Mouse (Mus musculus) heart, embryonic 16.5 days (tissue): ENCODE measurements around the gene Cubn. TPM values are rescaled to one million over a fixed set of nuclear protein-coding genes. Genes with fewer than 3 reads are reported as not detected.

Experiments
- ATAC-seq: fragments of 200-750 bp; cut with Nextera tagmentation; replicated peaks from 2 replicates; pipeline ENCODE4 v1.8.0; 2017; ENCODE audit warnings: moderate number of reproducible peaks; ENCODE audit not compliant: insufficient read depth, low FRiP score; ENCODE audit errors: extremely low read depth
- H3K27ac ChIP-seq: fragments of 300-500 bp; sonication (generic); 2 replicates; pipeline ENCODE4 v1.5.1; 2014; ENCODE audit warnings: mild to moderate bottlenecking, low read length, control low read depth, moderate library complexity
- H3K27me3 ChIP-seq: fragments of 300-500 bp; sonication (generic); 2 replicates; pipeline ENCODE4 v1.6.1; 2014; ENCODE audit warnings: low read length, mixed read lengths; ENCODE audit not compliant: control insufficient read depth, insufficient read depth
- H3K36me3 ChIP-seq: fragments of 300-500 bp; sonication (generic); 2 replicates; pipeline ENCODE4 v1.6.1; 2014; ENCODE audit not compliant: control insufficient read depth, insufficient read depth
- H3K4me1 ChIP-seq: fragments of 300-500 bp; sonication (generic); 2 replicates; pipeline ENCODE4 v1.6.1; 2014; ENCODE audit warnings: low read length, mixed read lengths; ENCODE audit not compliant: control insufficient read depth, insufficient read depth
- H3K4me2 ChIP-seq: fragments of 300-500 bp; sonication (generic); 2 replicates; pipeline ENCODE4 v1.6.1; 2014; ENCODE audit warnings: low read depth, mild to moderate bottlenecking, control low read depth, low read length
- H3K4me3 ChIP-seq: fragments of 300-500 bp; sonication (generic); 2 replicates; pipeline ENCODE4 v1.5.1; 2014; ENCODE audit warnings: mild to moderate bottlenecking, control low read depth, low read length
- H3K9ac ChIP-seq: fragments of 300-500 bp; sonication (generic); 2 replicates; pipeline ENCODE4 v1.6.1; 2014; ENCODE audit warnings: low read length, control low read depth
- H3K9me3 ChIP-seq: fragments of 300-500 bp; sonication (generic); replicated peaks from 2 replicates; pipeline ENCODE4 v1.6.1; 2016; ENCODE audit warnings: low read length; ENCODE audit not compliant: control insufficient read depth
- WGBS: fragments of 180-500 bp; shearing (Covaris S2); extraction: QIAGEN DNeasy Blood & Tissue Kit; methylation state at CpG from one replicate; pipeline ENCODE4 v1.1.7; 2014; 5-methylcytosine and 5-hydroxymethylcytosine counted together
- polyA plus RNA-seq: library from polyadenylated mRNA; unstranded; fragments of >200 nt; fragmentation: Nextera tagmentation; extraction: Ambion mirVana; gene quantifications from 2 replicates; pipeline ENCODE4 v1.2.1, GENCODE M21; 2015

Gene Cubn
- polyA plus RNA-seq, 1 experiment from 2014 or later: 0.28 TPM

DNA sequence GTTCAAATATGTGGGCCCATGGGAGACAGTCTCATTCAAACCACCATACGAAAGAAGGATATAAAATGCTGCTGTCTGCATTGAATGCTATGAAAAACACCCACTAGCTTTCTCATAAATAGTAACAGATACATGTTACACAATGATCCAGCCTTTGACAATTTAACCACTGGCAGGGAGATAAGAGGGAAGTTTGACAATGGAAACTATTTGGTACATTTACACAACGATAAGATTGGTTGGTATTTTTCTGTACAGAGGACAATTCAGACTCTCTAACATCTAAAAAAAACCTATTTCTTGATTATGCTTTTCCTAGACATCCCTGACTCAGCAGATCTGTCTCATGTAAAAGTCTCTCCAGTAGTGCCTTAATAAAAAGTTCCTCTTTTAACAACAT lies 4.5 kb upstream of the Cubn start:
- Histone ChIP-seq H3K27me3 (no peaks in the 10 kb centered on the region), H3K27ac (no peak overlapping the region), H3K4me1 (no peaks in the 10 kb centered on the region), H3K4me3 (no peak overlapping the region), H3K9me3 (no peaks in the 10 kb centered on the region), H3K36me3 (no peaks in the 10 kb centered on the region), H3K9ac (no peak overlapping the region), H3K4me2 (no peak overlapping the region)
- 27% methylated on average over 2 of the region's 2 CpGs for WGBS
- ATAC-seq: no peak

DNA sequence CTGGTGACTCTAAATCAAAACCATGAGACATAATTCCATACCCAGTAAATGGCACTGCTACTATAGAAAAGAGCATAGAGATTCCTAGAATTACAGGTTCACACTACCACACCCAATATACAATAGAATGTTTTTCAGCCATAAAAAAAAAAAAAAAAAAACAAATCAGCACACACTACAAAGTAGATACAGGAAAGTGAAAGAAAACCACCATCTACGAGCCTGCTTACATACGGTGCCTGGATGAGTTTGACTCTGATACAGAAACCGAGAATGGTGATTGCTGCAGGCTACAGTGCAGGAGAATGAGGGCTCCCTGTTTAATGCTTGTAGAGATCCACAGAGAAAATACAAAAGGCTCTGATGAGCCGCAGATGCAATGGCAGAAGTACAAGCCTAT lies 1.3 kb upstream of the Cubn start:
- no peaks in the 10 kb centered on the region for H3K9me3 ChIP-seq
- H3K4me2 ChIP-seq: no peak overlapping the region
- 74% methylated on average over 4 of the region's 4 CpGs for WGBS
- no peak overlapping the region for H3K4me3 ChIP-seq
- H3K36me3 ChIP-seq: no peaks in the 10 kb centered on the region
- no peaks in the 10 kb centered on the region for H3K27me3 ChIP-seq
- no peak overlapping the region for H3K27ac ChIP-seq
- H3K9ac ChIP-seq: no peak overlapping the region
- ATAC-seq: no peak
- H3K4me1 ChIP-seq: no peaks in the 10 kb centered on the region

DNA sequence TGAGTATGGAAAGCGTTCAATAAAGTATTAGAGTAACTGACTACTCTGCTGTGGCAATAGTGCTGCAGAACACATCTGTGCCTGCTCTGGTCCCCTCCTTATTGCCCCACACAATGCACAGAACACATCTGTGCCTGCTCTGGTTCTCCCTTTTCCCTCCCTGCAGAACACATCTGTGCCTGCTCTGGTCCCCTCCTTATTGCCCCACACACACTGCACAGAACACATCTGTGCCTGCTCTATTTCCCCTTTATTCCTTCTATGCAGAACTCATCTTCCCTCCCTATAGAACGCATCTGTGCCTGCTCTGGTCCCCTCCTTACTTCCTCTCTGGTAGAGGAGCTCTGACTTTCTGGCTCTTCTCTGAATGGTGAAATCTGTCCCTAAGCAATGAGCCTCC lies 1.1 kb downstream of the Cubn start:
- WGBS: 75% methylated on average over 2 of the region's 2 CpGs
- no peaks in the 10 kb centered on the region for H3K27me3 ChIP-seq
- no peak overlapping the region for H3K4me2 ChIP-seq
- H3K4me1 ChIP-seq: no peaks in the 10 kb centered on the region
- no peak overlapping the region for H3K4me3 ChIP-seq
- no peak overlapping the region for H3K27ac ChIP-seq
- H3K9ac ChIP-seq: no peak overlapping the region
- no peak for ATAC-seq
- H3K9me3 ChIP-seq: no peaks in the 10 kb centered on the region
- no peaks in the 10 kb centered on the region for H3K36me3 ChIP-seq

DNA sequence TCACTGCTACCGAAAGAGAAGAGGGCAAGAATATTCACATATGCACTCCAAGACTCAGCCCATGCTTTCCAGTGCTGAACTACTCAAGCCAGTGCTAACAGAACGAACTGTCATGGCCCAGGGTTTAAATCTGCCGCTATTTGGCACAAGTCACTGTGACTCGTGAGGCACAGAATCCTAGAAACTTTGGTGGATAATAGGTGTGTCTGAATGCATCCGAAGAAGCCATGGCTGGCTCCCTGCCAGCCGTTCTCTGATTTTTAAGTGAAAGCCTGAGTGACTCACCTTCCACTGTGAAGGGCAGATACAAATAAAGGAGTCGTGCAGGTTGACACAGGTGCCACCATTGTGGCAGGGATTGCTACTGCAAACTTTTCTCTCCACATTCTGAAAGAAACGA lies 5.1 kb downstream of the Cubn start:
- no peak overlapping the region for H3K4me2 ChIP-seq
- ATAC-seq: no peak
- H3K9ac ChIP-seq: no peak overlapping the region
- H3K27ac ChIP-seq: no peak overlapping the region
- no peaks in the 10 kb centered on the region for H3K36me3 ChIP-seq
- no peak overlapping the region for H3K4me3 ChIP-seq
- no peaks in the 10 kb centered on the region for H3K9me3 ChIP-seq
- H3K27me3 ChIP-seq: no peaks in the 10 kb centered on the region
- WGBS: 70% methylated on average over 8 of the region's 8 CpGs
- peaks cover 4% of the 10 kb centered on the region for H3K4me1 ChIP-seq

DNA sequence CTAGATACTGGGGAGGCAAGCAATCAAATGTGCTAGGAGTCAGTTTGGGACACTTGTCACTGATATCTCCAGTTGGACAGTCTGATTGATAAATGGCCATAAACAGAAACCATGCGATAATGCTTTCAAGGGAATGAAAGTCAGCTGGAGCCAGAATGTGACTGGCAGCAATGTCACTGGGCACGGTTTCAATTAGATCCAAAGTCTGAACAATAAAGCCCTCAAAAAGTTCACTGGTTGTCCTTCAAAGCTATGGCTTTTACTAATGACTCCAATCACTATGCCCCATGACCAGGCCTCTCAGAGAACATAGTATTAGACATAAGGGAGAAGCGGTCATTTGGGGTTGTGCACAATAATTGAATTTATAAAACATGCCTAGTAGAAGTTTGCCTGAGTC lies 7.0 kb downstream of the Cubn start:
- Histone ChIP-seq H3K27me3 (no peaks in the 10 kb centered on the region), H3K36me3 (no peaks in the 10 kb centered on the region), H3K27ac (no peak overlapping the region), H3K4me2 (no peak overlapping the region), H3K9ac (no peak overlapping the region), H3K4me1 (peaks cover 4% of the 10 kb centered on the region), H3K9me3 (no peaks in the 10 kb centered on the region), H3K4me3 (no peak overlapping the region)
- 63% methylated on average over 3 of the region's 3 CpGs for WGBS
- no peak for ATAC-seq

DNA sequence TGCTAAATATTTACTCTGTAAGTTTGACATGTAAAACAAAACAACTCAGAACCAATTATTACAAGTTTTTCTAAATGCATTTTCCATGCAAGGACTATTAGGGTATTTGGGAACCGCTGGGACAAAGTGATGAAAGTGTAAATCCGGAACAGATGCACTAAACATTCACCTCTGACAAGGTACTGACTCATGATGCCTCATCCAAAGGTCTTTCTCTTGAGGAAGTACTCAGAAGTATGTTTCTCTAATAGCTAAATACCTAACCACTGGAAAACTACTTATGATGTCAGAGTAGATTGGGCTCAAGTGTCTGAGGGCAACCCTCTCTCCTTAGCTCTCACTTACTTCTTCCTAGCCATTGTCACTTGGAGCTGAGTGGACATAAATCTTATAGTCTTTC lies 10.9 kb downstream of the Cubn start:
- Histone ChIP-seq H3K4me1 (peaks cover 4% of the 10 kb centered on the region), H3K36me3 (no peaks in the 10 kb centered on the region), H3K9me3 (no peaks in the 10 kb centered on the region), H3K27ac (no peak overlapping the region), H3K27me3 (no peaks in the 10 kb centered on the region), H3K4me2 (no peak overlapping the region), H3K4me3 (no peak overlapping the region), H3K9ac (no peak overlapping the region)
- no peak for ATAC-seq
- 81% methylated on average over 2 of the region's 2 CpGs for WGBS

DNA sequence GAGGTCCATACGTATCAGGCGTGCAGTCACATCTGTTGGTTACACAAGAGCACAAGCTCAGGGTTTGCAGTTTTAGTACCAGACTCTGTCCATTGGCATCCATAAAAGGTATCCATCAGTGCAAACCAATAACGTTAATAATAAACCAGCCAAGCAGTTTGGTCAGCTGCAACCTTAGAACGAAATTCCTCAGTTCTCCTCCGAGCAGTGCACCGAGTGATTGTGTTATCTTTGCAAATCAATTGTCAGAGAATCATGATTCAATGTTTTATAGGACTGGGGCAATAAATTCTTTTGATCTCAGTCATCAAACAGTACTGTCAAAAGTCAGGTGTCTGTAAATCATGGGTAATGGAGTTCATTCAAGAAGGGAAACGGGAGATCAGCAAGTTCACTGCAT lies 12.4 kb downstream of the Cubn start:
- ATAC-seq: no peak
- H3K9me3 ChIP-seq: no peaks in the 10 kb centered on the region
- no peak overlapping the region for H3K27ac ChIP-seq
- no peak overlapping the region for H3K9ac ChIP-seq
- H3K4me3 ChIP-seq: no peak overlapping the region
- no peaks in the 10 kb centered on the region for H3K36me3 ChIP-seq
- H3K4me1 ChIP-seq: peaks cover under 1% of the 10 kb centered on the region; the same call in 1 of the 2 replicates
- WGBS: 87% methylated on average over 7 of the region's 7 CpGs
- H3K4me2 ChIP-seq: no peak overlapping the region
- H3K27me3 ChIP-seq: no peaks in the 10 kb centered on the region

DNA sequence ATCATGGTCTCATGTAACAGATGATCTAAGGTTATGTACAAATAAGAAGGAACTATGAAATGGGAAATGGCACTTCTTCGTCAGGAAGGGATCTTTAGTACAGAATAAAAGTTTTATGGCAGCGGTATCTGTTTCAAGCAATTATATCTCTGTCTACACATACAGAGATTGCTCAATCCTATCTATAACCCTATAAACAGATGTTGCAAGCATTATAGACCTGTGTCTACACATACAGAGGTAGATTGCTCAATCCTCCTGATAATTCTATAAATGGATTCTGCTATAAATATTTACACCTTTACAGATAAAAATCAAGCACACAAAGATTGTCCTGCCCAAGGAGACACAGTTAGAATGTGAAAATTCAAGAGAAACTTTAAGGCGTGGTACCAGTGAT lies 21.5 kb downstream of the Cubn start:
- ATAC-seq: no peak
- Histone ChIP-seq H3K4me2 (no peak overlapping the region), H3K27me3 (no peaks in the 10 kb centered on the region)

DNA sequence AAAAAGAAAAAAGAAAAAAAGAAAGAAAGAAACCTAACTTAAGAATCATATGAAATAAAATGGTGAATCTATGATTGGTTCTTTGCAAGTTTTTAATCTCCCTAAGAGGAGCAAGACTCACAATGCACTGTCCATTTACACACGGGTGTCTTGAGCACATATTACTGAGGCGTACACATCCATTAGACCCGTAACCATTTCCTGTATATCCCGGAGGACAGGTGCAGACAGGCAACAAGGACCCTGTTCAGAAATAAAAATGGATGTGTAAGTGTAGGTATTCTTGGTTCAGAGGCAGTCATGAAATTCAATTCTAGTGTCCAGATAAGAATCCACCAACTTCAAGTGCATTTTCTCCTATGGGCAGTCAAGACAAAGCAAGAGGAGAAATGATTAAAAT lies 22.0 kb downstream of the Cubn start:
- WGBS: 75% methylated on average over 4 of the region's 4 CpGs

More for the DNA sequence above, 21.5 kb downstream of the Cubn start:
- Histone ChIP-seq H3K4me3 (no peak overlapping the region), H3K9ac (no peak overlapping the region), H3K27ac (no peak overlapping the region), H3K4me1 (no peaks in the 10 kb centered on the region), H3K9me3 (no peaks in the 10 kb centered on the region), H3K36me3 (no peaks in the 10 kb centered on the region)
- 86% methylated on average over 3 of the region's 3 CpGs for WGBS

DNA sequence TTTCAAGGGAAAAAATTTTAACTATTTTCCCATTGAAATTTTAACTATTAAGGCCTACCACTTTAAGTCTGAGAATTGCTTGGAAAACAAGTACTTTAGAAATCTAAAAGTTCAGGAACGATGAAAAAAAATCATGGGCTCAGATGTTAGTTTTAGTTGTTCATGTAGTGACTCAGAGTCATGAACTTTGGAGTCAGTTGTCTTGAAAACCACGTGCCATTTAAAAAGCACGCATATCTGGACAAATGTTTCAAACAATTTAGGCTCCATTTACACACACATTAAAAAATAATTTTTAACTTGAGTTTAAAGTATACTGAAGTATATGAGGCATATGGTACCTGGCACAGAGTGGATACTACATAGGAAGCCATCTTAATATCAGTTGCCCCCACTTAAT lies 24.9 kb downstream of the Cubn start:
- Histone ChIP-seq H3K36me3 (no peaks in the 10 kb centered on the region), H3K27ac (no peak overlapping the region), H3K27me3 (no peaks in the 10 kb centered on the region), H3K4me3 (no peak overlapping the region), H3K4me2 (no peak overlapping the region), H3K9me3 (no peaks in the 10 kb centered on the region), H3K4me1 (no peaks in the 10 kb centered on the region), H3K9ac (no peak overlapping the region)
- ATAC-seq: no peak
- WGBS: 83% methylated on average over 3 of the region's 3 CpGs

More for the DNA sequence above, 22.0 kb downstream of the Cubn start:
- Histone ChIP-seq H3K9ac (no peak overlapping the region), H3K36me3 (no peaks in the 10 kb centered on the region), H3K4me1 (no peaks in the 10 kb centered on the region), H3K4me2 (no peak overlapping the region), H3K9me3 (no peaks in the 10 kb centered on the region), H3K27me3 (no peaks in the 10 kb centered on the region), H3K27ac (no peak overlapping the region), H3K4me3 (no peak overlapping the region)
- ATAC-seq: no peak
